Mouse (Mus musculus) E14TG2a.4 (cell line): ENCODE measurements around the gene Rassf2.

Source experiments
- CTCF ChIP-seq: conservative IDR thresholded peaks from 2 replicates; pipeline ENCODE4 v1.5.1; 2014; ENCODE audit warnings: low read length
- NANOG ChIP-seq: IDR thresholded peaks from 2 replicates; pipeline ENCODE4 v1.6.1; 2014; ENCODE audit warnings: borderline replicate concordance, low read length, mixed read lengths
- POU5F1 ChIP-seq: IDR thresholded peaks from 2 replicates; pipeline ENCODE4 v1.6.1; 2014; ENCODE audit warnings: low read length, borderline replicate concordance

GRCm38 (mm10) chr2:131956336-131957256, 73.5 kb downstream of the Rassf2 start:
- TF ChIP-seq CTCF (no peak), POU5F1 (no peak), NANOG (no peak)
